Mouse (Mus musculus): ENCODE data around the gene Chn2.

DNA sequence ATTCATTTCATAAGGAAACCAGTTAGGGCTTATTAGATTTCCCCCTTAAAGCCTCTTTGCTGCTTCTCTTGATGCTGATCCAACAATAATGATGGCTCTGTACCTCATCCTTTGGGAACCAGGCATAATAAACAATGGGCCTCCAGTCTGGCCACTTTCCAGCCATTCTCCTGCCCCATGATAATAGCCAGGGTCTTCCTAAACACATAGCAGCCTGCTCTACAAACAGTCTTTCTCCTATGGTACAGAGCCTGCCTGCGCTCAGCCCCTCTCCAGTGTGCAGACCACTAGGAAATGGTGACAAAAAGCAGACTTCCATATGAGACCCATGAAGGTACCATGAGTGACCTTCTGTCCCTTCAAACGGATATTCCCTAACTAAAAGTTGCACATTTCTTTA lies 260.1 kb downstream of the Chn2 start:
- TF ChIP-seq CTCF (conservative IDR thresholded peaks at IDR 0.05; ENCODE audit: low read length) (no peak), POU5F1 (IDR thresholded peaks at IDR 0.05; ENCODE audit: borderline replicate concordance, low read length) (no peak)

Data from E14TG2a.4 (cell line).